Mouse (Mus musculus) midbrain, embryonic 12.5 days (tissue): Measurements from ENCODE around the gene Apc2. TPM values are rescaled to one million over a fixed set of nuclear protein-coding genes. Genes with fewer than 3 reads are reported as not detected.
"Not testable (repeated sequence)": the region's sequence is repeated elsewhere in the genome, so short reads cannot be mapped to it uniquely, and the experiment has no call there.

Experiments used
- ATAC-seq: fragments of 200-750 bp; cut with Nextera tagmentation; 2 replicates; pipeline ENCODE4 v1.8.0; 2017; ENCODE audit warnings: low read depth, moderate TSS enrichment, moderate library complexity; ENCODE audit not compliant: low FRiP score
- H3K27ac ChIP-seq: fragments of 300-500 bp; sonication (generic); replicated peaks from 2 replicates; pipeline ENCODE4 v1.5.1; 2016; ENCODE audit warnings: mild to moderate bottlenecking
- H3K27me3 ChIP-seq: fragments of 300-500 bp; sonication (generic); 2 replicates; pipeline ENCODE4 v1.6.1; 2016; ENCODE audit warnings: mild to moderate bottlenecking
- H3K36me3 ChIP-seq: fragments of 300-500 bp; sonication (generic); 2 replicates; pipeline ENCODE4 v1.6.1; 2016
- H3K4me1 ChIP-seq: fragments of 300-500 bp; sonication (generic); 2 replicates; pipeline ENCODE4 v1.6.1; 2016
- H3K4me2 ChIP-seq: fragments of 300-500 bp; sonication (generic); replicated peaks from 2 replicates; pipeline ENCODE4 v1.6.1; 2016; ENCODE audit warnings: mild to moderate bottlenecking, moderate library complexity
- H3K4me3 ChIP-seq: fragments of 300-500 bp; sonication (generic); 2 replicates; pipeline ENCODE4 v1.5.1; 2016; ENCODE audit warnings: mild to moderate bottlenecking
- H3K9ac ChIP-seq: fragments of 300-500 bp; sonication (generic); replicated peaks from 2 replicates; pipeline ENCODE4 v1.6.1; 2016; ENCODE audit warnings: mild to moderate bottlenecking, moderate library complexity
- H3K9me3 ChIP-seq: fragments of 300-500 bp; sonication (generic); 2 replicates; pipeline ENCODE4 v1.6.1; 2016; ENCODE audit warnings: mild to moderate bottlenecking
- WGBS: fragments of 180-500 bp; shearing (Covaris S2); methylation state at CpG from one replicate; pipeline ENCODE4 v1.1.7; 2016; 5-methylcytosine and 5-hydroxymethylcytosine counted together
- polyA plus RNA-seq: library from polyadenylated mRNA; unstranded; fragments of >200 nt; fragmentation: Nextera tagmentation; extraction: Ambion mirVana; gene quantifications from 2 replicates; pipeline ENCODE4 v1.2.1, GENCODE M21; 2016

The Apc2 gene
- 181 and 193 TPM in 2 replicates for polyA plus RNA-seq

DNA sequence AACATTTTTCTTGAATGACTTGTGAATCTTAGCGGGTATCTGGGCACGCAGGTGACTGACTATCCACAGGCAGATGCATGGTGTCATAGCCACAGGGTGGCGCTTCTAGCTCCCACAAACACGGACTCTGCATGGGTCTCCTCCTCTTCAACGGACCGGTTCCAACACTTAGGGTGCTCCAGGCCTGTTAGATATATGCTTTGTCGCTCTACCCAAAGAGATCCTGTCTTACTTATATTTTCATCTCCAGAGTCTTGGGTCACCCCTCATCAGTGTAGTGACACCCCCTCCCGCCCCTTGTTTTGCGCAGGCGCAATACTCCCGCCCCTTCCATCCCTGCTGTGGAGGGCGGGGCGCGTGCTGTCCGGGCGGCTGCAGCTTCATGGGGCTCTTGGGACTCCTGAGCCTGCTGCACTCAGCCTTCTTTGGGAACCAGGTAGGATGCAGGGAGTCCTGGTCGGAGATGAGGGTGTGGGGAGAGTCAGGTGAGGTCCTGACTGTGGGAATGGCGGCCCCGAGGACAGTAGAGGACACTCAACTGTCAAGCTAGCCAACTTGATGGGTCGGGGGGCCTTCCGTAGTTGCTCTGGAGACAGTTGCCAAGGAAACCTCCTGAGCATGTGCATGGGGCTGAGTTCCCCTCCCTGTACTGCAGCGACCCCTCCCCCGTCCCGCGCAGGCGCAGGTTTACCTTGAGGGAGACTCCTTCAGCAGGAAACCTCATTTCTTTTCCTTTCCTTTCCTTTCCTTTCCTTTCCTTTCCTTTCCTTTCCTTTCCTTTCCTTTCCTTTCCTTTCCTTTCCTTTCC lies at the start of gene Apc2:
Apc2 (plus strand) TSS at position 360 of the 808 bp plus-strand sequence.
- peaks cover 80% of the 10 kb centered on the region for H3K4me1 ChIP-seq
- H3K27me3 ChIP-seq = no peaks in the 10 kb centered on the region; the same call in none of the 2 replicates
- peak; percentile 48 for ATAC-seq
- H3K4me2 ChIP-seq = peak within 1 kb of the TSS; percentile 79
- H3K27ac ChIP-seq = peak within 1 kb of the TSS; percentile 98
- peaks cover 19% of the 10 kb centered on the region for H3K36me3 ChIP-seq
- WGBS = 1% methylated on average over 26 of the region's 26 CpGs
- peak within 1 kb of the TSS; percentile 49 for H3K9ac ChIP-seq
- H3K9me3 ChIP-seq = no peaks in the 10 kb centered on the region
- H3K4me3 ChIP-seq = peak within 1 kb of the TSS; percentile 43

DNA sequence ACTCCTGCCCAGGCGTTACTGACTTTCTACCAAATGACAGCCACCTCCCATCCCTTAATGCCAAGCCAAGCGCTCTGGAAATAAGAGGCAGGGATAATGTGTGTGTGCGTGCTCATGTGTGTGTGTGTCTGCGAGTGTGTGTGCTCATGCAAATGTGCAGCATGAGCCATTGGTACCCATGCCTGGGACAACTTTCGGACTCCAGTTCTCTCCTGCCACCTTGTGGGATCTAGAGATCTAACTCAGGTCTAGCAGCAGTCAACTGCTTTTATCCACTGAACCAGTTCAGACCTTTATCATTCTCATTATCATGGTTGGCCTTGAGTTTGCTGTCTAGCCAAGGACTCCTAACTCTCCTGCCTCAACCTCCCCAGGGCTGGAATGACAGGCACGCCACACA lies 47.9 kb upstream of the Apc2 start:
- H3K4me3 ChIP-seq = no peak overlapping the region

DNA sequence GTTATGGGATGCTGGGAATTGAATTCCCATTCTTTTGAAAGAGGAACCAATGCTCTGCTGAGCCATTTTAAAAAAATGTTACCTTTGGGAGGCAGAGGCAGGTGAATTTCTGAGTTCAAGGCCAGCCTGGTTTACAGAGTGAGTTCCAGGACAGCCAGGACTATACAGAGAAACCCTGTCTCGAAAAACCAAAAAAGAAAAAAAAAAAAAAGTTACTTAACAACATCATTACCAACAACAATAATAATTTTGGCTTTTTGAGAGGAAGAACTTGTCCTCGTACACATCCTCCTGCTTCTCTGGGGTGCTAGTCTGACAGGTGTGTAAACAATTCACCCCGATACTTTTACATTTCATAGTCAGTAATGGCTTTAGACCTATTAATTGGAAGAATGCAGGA lies 47.3 kb upstream of the Apc2 start:
- 52% methylated on average over 3 of the region's 3 CpGs for WGBS
- H3K4me3 ChIP-seq = peak overlapping the region; percentile 63; the same call in 1 of the 2 replicates
- not testable (repeated sequence) for H3K9ac ChIP-seq, H3K27ac ChIP-seq, H3K9me3 ChIP-seq, ATAC-seq
- H3K27me3 ChIP-seq = peaks cover 11% of the 10 kb centered on the region
- H3K36me3 ChIP-seq = peaks cover 24% of the 10 kb centered on the region
- peaks cover 16% of the 10 kb centered on the region for H3K4me1 ChIP-seq
- H3K4me2 ChIP-seq = peak overlapping the region; percentile 60

More for the DNA sequence above, 47.9 kb upstream of the Apc2 start:
- peaks cover 24% of the 10 kb centered on the region for H3K36me3 ChIP-seq
- H3K9me3 ChIP-seq = no peaks in the 10 kb centered on the region
- no peak overlapping the region for H3K27ac ChIP-seq
- ATAC-seq = no peak
- H3K4me1 ChIP-seq = peaks cover 16% of the 10 kb centered on the region
- 54% methylated on average over 6 of the region's 6 CpGs for WGBS
- H3K9ac ChIP-seq = no peak overlapping the region
- no peak overlapping the region for H3K4me2 ChIP-seq
- peaks cover 11% of the 10 kb centered on the region for H3K27me3 ChIP-seq

DNA sequence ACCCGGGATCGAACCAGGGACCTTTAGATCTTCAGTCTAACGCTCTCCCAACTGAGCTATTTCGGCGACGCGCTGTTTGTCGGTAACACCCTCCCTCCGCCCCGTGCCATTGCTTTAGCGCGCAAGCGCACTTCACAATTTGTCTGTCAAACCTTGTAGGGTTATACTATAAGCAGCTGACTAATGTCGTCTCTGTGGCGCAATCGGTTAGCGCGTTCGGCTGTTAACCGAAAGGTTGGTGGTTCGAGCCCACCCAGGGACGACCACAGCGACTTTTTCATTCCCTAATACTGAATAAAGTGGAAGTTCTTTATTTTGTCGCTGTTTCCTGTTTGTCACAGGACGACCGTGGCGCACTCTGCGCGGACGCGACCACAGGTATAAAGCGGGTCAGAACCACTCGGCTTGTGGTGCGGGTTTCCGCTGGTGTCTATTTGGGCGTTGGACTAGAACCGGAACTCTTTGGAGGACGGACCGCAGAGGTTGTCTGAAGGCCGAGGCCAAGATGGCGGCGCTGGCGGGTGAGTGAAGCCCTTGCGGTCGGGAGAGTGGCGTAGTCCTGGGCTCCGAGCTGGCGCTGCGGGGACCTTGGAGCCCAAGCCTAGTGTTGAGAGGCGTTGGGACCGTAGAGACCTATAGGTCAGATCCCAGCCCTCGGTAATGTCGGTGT lies 46.7 kb upstream of the Apc2 start, which contains the start of gene Ndufs7:
Ndufs7 (plus strand) TSS at position 151 of the 670 bp plus-strand sequence.
- peaks cover 16% of the 10 kb centered on the region for H3K4me1 ChIP-seq
- under 1% methylated on average over 53 of the region's 53 CpGs for WGBS
- ATAC-seq = peak; percentile 87
- H3K9ac ChIP-seq = peak within 1 kb of the TSS; percentile 71
- H3K9me3 ChIP-seq = no peaks in the 10 kb centered on the region
- peaks cover 7% of the 10 kb centered on the region for H3K27me3 ChIP-seq
- peak within 1 kb of the TSS; percentile 60 for H3K4me2 ChIP-seq
- H3K36me3 ChIP-seq = peaks cover 25% of the 10 kb centered on the region
- peak within 1 kb of the TSS; percentile 63 for H3K4me3 ChIP-seq
- peak within 1 kb of the TSS; percentile 78 for H3K27ac ChIP-seq

DNA sequence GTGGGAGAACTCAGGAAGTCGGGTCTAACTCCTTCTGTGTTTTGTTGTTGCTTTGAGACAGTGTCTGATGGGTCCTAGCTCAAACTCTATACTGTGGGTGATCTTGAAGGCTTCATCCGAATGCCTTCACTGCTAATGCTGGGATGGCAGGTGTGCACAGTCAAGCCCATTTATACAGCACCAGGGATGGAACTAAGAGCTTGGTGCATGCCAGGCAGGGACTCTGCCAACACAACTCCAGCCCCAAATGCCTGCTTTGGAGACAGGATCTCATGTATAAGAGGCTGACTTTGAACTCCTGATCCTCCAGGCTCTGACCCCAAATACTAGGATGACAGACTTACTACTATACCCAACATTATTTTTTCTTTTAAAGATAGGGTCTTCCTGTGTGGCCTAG lies 45.7 kb upstream of the Apc2 start:
- 47% methylated on average over 2 of the region's 2 CpGs for WGBS
- ATAC-seq = no peak
- no peak overlapping the region for H3K27ac ChIP-seq

DNA sequence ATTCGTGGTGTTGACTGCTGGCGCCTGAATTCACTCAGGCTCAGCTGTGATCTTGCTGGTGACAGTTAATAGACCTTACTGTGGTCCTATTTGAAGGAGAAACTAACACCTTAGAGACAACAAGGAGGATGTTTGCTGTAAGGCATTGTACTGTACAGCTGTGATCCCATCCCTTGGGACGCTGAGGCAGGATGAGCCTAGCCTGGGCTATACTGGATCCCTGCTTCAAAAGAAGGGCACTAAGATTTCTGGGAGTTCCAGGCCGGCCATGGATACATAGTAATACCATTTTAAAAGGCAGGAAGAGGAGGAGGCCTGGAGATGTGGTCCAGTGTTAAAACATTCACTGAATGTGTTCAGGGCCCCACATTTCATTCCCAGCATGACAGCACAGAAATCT lies 45.2 kb upstream of the Apc2 start:
- Histone ChIP-seq H3K4me1 (peaks cover 10% of the 10 kb centered on the region), H3K9ac (no peak overlapping the region), H3K27me3 (peaks cover 7% of the 10 kb centered on the region; the same call in 1 of the 2 replicates), H3K36me3 (peaks cover 33% of the 10 kb centered on the region), H3K27ac (no peak overlapping the region), H3K4me2 (peak overlapping the region; percentile 60), H3K4me3 (peak overlapping the region; percentile 63; the same call in 1 of the 2 replicates), H3K9me3 (no peaks in the 10 kb centered on the region)
- ATAC-seq = no peak
- 86% methylated on average over 4 of the region's 4 CpGs for WGBS

More for the DNA sequence above, 45.7 kb upstream of the Apc2 start:
- Histone ChIP-seq H3K4me3 (peak overlapping the region; percentile 63), H3K4me1 (peaks cover 15% of the 10 kb centered on the region), H3K9ac (peak overlapping the region; percentile 71), H3K27me3 (peaks cover 7% of the 10 kb centered on the region; the same call in 1 of the 2 replicates), H3K4me2 (peak overlapping the region; percentile 60), H3K9me3 (no peaks in the 10 kb centered on the region), H3K36me3 (peaks cover 28% of the 10 kb centered on the region)

DNA sequence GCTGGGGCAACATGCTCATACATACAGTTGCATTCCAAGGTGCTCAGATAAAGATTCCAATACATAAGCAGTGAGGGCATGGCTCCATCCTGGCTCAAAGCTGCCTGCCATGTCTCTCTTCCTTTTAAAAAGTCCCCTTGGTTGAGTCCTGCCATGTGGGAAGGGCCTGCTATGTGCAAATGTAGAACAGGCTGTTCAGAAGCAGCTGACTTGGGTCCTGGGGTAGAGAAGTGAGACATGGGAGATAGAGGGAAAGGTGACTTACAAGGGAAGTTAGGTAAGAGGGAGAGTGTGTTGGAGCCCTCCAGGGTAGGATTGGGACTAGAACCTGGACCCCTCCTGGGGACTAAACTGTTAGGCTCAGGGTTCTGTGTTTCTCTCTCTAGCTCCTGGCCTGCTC lies 43.8 kb upstream of the Apc2 start:
- no peak overlapping the region for H3K4me3 ChIP-seq
- ATAC-seq = no peak
- H3K36me3 ChIP-seq = peaks cover 48% of the 10 kb centered on the region
- H3K4me1 ChIP-seq = peaks cover 14% of the 10 kb centered on the region
- H3K9me3 ChIP-seq = no peaks in the 10 kb centered on the region
- no peak overlapping the region for H3K9ac ChIP-seq
- no peaks in the 10 kb centered on the region for H3K27me3 ChIP-seq
- no peak overlapping the region for H3K27ac ChIP-seq
- no peak overlapping the region for H3K4me2 ChIP-seq

DNA sequence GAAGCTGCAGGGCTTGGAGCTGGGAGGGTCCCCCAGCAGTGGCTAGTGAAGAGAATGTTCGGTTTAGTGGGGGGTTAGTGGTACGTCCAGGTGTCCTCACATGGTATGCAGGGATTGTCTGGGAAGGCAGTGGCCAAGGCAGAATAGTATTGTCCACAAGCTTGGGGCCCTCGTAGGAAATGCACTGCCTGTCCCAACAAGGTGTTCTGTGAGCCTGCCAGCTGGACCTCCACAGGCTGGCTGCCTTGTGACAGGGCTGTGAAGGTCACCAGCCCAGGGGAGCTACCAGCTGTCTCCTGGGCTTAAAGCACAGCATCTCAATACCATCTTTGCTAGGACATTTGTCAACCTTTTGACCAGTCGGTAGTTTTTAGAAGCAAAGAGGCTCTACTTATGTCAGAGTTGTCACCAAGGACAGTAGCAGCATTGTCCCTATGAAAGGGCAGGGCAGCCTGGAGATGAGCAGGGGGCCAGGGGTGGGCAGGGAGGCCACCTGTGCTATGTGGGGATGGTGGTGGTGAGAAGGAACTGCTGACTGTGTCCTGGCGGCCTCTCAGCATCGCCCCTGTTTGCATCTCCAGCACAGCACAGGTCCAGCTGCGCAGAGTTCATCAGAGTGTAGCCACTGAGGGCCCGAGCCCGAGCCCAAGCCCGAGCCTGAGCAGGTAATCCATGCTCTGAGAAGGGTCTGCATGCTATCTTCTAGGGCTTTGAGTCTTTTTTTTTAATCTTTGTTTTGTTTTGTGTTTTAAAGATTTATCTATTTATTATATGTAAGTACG lies 43.1 kb upstream of the Apc2 start:
- no peak overlapping the region for H3K4me2 ChIP-seq
- 92% methylated on average over 11 of the region's 11 CpGs for WGBS
- H3K27ac ChIP-seq = no peak overlapping the region

DNA sequence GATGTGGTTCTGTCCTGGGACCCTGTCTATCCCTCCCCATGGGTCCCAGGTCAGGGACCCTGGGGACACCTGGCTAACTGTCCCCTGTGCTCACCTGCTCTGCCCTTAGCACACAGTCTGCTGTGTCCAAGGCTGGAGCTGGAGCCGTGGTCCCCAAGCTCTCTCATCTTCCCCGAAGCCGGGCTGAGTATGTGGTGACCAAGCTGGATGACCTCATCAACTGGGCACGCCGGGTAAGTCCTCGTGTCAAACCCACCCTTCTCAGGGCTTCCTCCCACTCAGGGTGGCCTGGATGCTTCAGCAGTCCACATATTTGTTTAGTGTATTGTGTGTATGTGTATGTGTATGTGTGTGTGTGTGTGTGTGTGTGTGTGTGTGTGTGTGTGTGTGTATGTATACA lies 42.2 kb upstream of the Apc2 start:
- Histone ChIP-seq H3K4me1 (peaks cover 14% of the 10 kb centered on the region), H3K4me2 (no peak overlapping the region), H3K36me3 (peaks cover 60% of the 10 kb centered on the region), H3K27ac (no peak overlapping the region), H3K27me3 (no peaks in the 10 kb centered on the region), H3K4me3 (no peak overlapping the region), H3K9ac (no peak overlapping the region), H3K9me3 (no peaks in the 10 kb centered on the region)
- 93% methylated on average over 6 of the region's 6 CpGs for WGBS
- ATAC-seq = no peak

More for the DNA sequence above, 43.1 kb upstream of the Apc2 start:
- no peaks in the 10 kb centered on the region for H3K27me3 ChIP-seq
- peaks cover 14% of the 10 kb centered on the region for H3K4me1 ChIP-seq
- H3K4me3 ChIP-seq = no peak overlapping the region
- H3K9ac ChIP-seq = no peak overlapping the region
- no peaks in the 10 kb centered on the region for H3K9me3 ChIP-seq
- H3K36me3 ChIP-seq = peaks cover 52% of the 10 kb centered on the region
- no peak for ATAC-seq

DNA sequence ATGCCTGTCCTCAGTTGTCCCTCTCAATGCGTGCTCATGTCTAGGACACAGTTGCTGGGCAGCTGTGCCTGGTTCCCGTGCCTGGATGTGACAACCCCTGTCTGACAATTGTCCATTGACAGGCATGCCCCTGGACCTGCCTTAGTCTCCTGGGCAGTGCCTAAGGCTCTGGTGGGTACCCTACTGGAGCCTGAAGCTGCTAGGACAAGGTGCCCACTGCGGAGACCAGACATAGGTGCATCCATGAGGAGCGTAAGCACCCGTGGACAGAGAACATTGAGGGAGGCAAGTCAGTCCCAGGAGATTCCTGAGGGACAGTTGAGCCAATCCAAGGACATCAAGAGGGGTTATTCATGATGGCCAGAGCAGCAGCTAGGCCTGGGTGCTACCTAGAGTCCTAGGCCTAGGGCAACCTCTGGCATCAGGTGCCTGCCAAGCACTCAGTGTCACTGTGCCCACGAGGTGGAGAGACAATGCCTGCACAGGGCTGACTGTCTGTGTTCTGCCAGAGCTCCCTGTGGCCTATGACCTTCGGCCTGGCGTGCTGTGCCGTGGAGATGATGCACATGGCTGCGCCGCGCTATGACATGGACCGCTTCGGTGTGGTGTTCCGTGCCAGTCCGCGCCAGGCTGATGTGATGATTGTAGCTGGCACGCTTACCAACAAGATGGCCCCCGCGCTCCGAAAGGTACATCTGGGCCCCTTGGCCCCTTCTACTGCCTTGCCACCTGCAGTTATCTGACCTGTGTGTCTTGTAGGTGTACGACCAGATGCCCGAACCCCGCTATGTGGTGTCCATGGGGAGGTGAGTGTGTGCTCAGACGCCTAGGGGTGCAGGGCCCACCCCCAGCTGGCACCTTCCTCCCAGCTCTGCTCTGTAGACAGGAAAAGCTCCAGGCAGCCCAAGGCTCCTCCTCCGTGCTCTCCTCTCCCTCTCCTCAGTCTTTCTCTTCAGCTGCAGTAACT lies 41.2 kb upstream of the Apc2 start:
- Histone ChIP-seq H3K27ac (no peak overlapping the region), H3K9ac (no peak overlapping the region), H3K4me1 (peaks cover 21% of the 10 kb centered on the region), H3K36me3 (peaks cover 68% of the 10 kb centered on the region), H3K4me2 (no peak overlapping the region), H3K4me3 (no peak overlapping the region), H3K9me3 (no peaks in the 10 kb centered on the region), H3K27me3 (no peaks in the 10 kb centered on the region; the same call in 1 of the 2 replicates)
- no peak for ATAC-seq
- 93% methylated on average over 26 of the region's 26 CpGs for WGBS
